Mouse (Mus musculus): ENCODE results near the gene Stx19.

The Stx19 gene

DNA sequence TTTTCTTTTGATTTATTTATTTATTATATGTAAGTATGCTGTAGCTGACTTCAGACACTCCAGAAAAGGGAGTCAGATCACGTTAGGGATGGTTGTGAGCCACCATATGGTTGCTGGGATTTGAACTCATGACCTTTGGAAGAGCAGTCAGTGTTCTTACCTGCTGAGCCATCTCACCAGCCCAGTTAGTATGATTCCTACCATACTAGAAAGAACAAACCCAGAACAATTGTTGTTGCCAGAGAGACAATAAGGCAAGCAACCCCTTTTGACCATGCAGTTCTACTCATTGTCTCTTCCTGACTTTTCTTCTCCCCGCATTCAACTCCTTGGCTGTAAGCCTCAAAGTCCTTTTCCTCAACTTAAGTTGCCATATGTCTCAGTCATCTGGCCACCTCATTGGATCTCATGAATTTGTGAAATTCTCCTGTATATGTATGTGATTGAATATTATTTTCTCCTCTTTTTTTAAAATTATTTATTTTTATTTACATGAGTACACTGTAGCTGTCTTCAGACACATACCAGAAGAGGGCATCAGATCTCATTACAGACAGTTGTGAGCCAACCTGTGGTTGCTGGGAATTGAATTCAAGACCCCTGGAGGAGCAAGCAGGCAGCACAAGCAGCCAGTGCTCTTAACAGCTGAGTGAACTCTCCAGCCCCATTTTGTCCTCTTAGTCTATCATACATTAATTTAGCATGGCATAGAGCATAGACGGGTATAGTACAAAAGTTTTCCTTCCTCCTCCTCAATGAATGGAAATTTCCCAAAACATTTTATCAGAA lies 38.2 kb downstream of the Stx19 start:
- DNase-seq, result peak in 1 of 2 experiments; percentile 26

DNA sequence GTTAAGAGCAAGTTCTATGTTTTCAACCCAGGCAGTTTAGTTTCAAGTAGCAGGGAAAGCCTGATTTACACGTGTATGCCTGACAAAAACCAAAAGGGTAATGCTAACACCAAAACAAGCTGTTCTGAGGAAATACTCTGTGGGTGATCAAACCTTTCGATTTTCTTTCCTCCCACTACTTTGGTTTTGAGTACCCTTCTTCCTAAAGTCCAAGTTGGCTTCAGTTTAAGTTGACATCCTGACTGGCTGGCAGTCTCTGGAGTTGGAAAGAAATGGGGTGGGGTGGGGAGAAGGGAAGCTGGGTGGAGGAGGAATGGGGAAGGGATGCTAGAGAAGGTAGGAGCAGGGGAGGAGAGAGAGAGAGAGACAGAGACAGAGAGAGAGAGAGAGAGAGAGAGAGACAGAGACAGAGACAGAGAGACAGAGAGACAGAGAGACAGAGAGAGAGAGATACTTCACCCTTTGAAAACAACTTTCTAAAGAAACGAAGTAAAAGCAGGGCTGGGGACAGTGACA lies 39.2 kb downstream of the Stx19 start:
- DNase-seq, result no peak

DNA sequence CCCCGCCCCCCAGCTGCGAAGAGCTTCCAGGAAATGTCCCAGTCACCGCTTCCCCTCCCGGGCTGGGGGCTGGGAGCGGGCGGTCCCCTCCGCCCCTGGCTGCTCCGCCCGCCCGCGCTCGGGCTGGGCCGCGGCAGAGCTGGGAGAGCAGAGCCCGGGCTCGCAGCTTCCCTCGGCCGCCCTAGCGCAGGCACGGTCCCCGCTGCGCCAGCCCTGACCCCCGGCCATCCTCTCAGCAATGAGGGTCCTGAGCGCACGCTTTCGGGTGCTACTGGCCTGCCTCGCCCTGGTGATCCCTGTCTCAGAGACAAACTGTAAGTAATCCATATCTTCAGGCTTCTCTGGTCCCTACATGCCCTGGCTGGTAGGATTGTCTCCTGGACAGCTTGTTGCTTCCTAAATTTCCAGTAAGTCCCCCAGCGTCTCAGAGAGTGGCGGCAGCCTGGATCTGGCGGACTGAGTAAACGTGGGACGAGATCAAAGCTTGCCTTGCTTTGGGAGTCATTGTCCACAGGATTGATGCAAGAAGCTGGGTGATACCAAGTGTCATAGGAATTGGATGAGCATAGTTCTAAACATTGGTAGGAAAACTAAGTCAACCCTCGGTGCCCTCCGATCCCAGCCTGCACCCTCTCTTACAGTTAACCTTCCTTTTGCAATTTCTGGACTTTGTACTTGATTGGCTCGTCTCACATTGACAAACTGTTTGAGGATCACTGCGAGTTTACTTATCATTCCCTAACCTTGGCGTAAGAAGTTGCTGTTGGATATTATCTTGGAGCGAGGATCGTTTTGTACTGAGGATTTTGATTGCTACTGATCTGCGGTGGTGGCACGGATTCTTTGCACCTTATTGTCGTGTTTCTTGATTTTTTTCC lies 40.0 kb downstream of the Stx19 start, which contains the start of gene Pros1:
TSS of gene Pros1 (plus strand) at position 117 of the 878 bp plus-strand sequence.
- DNase-seq, result peak; percentile 22 to 32

DNA sequence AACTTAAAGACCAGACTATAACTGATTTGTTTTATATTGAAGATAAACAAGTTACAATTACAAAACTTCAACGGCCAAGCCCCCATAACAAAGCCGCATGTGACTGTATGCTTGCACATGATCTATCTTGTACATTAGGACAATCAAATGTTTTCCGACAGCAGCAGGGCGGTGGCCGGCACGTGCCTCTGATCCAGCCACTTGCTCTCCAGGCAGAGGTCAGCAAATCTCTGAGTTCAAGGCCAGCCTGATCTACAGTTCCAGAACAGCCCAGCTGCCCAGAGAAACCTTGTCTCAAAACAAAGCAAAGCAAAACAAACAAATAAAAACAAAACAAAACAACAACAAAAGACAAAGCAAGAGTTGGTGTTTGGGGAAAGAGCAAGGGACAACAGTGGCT lies 40.9 kb downstream of the Stx19 start:
- DNase-seq, result no peak

DNA sequence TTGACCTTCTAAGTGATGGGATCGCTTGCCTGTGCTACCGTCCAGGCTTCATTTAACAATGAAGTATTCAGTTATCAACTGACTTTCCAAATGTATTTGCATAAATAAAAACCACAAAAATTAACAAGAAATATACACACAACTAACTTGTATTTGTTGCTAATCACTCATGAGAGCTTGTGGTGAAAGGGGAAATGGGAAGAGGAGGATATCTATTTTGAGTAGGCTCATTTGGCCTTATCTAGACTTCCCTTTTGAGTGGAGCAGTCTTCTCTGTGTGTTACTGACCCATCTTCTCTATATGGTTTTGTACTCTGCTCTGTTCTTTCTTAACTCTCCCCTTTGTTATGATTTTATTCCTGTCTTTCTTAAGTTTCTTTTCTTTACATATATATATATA lies 41.8 kb downstream of the Stx19 start:
- no peak for DNase-seq

DNA sequence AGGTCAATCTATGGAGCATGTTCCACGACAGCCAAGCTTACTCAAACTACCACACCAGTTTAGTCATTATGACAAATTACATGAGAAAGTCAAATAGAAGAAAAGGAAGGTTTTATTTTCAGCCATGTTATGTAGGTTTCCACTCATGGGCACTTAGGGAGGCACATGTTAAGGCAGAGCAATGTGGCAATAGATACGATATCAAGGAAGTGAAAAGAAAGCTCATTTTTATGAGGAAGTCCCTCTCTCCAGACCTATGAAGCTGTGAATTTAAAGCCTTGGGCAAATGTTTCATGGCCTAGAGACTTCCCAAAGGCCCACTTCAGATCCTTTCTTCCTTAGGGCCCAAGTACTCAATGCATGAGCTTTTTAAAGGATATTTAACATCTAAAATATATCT lies 43.0 kb downstream of the Stx19 start:
- DNase-seq, result no peak

DNA sequence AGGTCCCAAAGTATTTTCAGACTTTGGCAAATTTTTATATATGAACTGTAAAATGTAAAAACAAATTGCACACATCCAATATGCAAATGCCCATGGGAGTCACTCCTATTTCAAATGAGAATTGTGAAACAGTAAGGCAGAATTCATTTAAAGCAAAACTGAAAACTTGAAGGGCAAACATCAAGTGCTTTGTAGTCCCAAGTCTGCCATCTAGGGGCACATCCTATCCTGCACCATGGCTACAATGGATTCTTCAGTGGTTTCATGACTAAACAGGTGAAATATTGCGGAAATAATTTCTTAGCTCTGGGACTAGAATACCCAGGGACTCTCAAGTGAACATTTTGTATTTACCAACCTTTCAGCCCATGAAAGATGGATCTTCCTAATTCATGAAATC lies 43.5 kb downstream of the Stx19 start:
- DNase-seq, result no peak

DNA sequence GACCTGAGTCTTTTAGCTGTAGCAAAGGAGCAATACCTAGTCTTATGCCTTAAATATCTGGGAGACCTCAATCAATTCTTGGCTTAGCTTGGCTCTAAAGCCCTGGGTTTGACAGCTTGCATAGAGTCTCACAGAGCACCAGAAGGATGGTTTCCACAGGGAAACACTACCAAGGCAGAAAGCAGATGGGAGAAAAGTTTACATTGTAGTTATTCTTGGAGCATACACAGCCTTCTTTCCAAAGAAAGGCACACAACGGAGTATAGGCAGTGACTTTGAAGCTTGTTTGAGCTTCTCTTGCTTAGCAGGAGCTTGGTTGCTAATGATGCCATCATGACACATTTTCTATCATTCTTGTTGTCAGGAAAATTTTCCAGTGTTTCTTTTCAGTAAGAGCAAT lies 45.7 kb downstream of the Stx19 start:
- no peak for DNase-seq

DNA sequence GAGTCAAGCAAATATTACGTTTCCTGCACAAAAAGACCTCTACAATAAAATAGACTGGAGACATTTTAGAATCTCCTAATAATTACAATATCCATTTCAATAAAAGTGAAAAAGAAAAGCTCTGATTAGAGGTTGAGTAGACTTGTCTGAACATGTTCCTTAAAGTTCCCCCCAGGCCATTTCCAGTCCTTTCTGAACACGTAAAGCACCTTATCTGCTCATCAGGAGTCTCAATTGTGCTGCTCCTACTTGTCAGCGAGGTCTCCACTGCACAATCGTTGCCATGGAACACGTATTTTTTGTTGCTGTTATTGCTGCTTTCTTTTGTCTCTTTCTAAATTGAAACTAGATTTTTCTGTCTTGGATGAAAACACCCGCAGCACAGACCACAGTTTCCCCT lies 47.0 kb downstream of the Stx19 start:
- DNase-seq, result no peak

DNA sequence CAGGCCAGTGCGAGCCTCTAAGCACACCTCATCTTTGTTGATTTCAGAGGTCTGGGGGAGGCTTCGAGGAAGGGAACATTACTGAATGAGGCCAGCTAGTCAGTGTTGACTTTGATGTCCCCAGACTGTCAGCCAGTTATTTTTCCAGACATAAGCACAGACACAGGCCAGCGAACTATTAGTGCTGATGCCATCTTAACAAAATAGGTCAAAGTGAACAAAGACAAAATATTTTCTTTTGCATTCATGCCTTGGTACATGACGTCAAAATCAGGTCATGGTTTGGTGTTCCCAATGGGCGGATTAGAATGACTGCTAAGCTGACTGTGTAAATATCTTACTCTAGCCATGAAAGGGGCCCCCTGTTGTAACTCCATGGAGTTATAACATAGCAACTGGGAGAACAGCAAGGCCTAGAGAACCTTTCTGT lies 58.2 kb downstream of the Stx19 start:
- no peak for DNase-seq

DNA sequence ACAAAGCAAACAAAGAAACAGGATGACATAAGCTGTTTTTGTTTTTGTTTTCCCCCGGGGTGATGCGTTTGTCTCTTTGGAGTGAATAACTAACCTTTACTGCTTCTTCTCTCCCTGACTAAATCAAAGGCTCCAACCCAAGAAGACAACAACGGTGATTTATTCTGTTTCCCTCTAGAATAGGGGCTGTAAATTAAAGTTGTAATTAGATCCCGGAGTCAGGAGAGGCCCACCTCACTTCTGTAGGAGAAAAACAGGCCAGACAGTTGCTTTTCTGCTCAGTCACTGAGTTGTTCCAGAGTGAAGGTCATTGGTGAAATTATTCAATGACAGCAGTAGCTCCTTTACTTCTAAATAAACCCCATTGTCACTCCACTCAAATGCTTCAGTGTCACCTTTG lies 58.7 kb downstream of the Stx19 start:
- DNase-seq, result no peak

Data from B cell, adult 2 months (primary cell).